Mouse (Mus musculus): ENCODE measurements at regions not wholly inside any gene's neighbourhood (a gene's known extent, or its start where the extent isn't known, plus 50 kb on each side); places are given as distances from the start of the nearest gene placed in this dataset.
"Not testable (repeated sequence)": the region's sequence is repeated elsewhere in the genome, so short reads cannot be mapped to it uniquely, and the experiment has no call there.

- DNase-seq: no peak
Measured at GRCm38 (mm10) chr2:39633041-39633440, 406.8 kb upstream of the Ppp6c start.

- DNase-seq: no peak
Measured at GRCm38 (mm10) chr2:39614221-39614620, 388.0 kb upstream of the Ppp6c start.

GRCm38 (mm10) chr2:39612809-39613208 is 386.6 kb upstream of the Ppp6c start:
- DNase-seq: peak; percentile 1

- no peak for DNase-seq
Measured at GRCm38 (mm10) chr2:39612236-39612635, 386.0 kb upstream of the Ppp6c start.

GRCm38 (mm10) chr2:39602256-39602655 is 376.0 kb upstream of the Ppp6c start:
- DNase-seq: no peak

GRCm38 (mm10) chr2:39558193-39558592 is 331.9 kb upstream of the Ppp6c start:
- DNase-seq: no peak

- DNase-seq: no peak
Measured at GRCm38 (mm10) chr2:39507984-39508383, 281.7 kb upstream of the Ppp6c start.

GRCm38 (mm10) chr2:39483208-39483912 is 257.1 kb upstream of the Ppp6c start:
- DNase-seq: no peak

GRCm38 (mm10) chr2:39482608-39483007 is 256.4 kb upstream of the Ppp6c start:
- DNase-seq: no peak

- DNase-seq: no peak
Measured at GRCm38 (mm10) chr2:39480236-39480635, 254.0 kb upstream of the Ppp6c start.

- DNase-seq: not testable (repeated sequence)
Measured at GRCm38 (mm10) chr2:39472925-39473324, 246.7 kb upstream of the Ppp6c start.

Measured in adrenal gland, postnatal 25 days (tissue).